Mouse (Mus musculus): ENCODE measurements around the gene Fto. TPM values are rescaled to one million over a fixed set of nuclear protein-coding genes. Genes with fewer than 3 reads are reported as not detected.

Fto gene
- polyA plus RNA-seq, 1 experiment from 2014 or later, result 151 TPM

DNA sequence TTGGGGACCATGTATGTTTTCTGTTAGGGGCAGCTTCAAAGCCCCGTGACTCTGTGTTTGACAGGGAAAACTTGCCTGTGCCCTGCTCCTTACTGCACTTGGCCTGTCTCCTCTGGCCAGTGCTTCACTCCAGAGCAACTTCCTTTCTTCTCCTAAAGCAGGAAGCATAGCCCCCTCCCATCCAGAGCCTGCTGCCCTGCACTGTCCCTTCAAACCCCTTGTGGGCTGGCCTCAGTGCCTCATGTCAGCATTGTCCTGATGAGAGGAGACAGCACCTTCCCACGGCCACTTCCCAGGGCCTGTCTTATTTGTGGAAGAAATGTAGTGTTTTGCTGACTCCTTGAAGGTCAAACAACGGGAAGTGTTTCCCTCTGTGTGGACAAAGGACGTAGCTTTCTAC lies 195.0 kb downstream of the Fto start:
- Histone ChIP-seq H3K9me3 (ENCODE audit: control insufficient read depth, low read length) (no peaks in the 10 kb centered on the region), H3K4me2 (ENCODE audit: low read length) (no peak overlapping the region), H3K36me3 (ENCODE audit: control insufficient read depth, insufficient read depth, low read length) (no peaks in the 10 kb centered on the region), H3K4me1 (ENCODE audit: control insufficient read depth, insufficient read depth, low read depth, low read length) (peaks cover 9% of the 10 kb centered on the region), H3K9ac (ENCODE audit: low read depth, low read length) (no peak overlapping the region), H3K27ac (ENCODE audit: low read depth, low read length) (no peak overlapping the region), H3K27me3 (replicated peaks; ENCODE audit: control insufficient read depth, insufficient read depth, low read length) (no peaks in the 10 kb centered on the region; the same call in 1 of the 2 replicates), H3K4me3 (ENCODE audit: low read length) (no peak overlapping the region)
- ATAC-seq, result no peak
- WGBS, result 58% methylated on average over 4 of the region's 4 CpGs

DNA sequence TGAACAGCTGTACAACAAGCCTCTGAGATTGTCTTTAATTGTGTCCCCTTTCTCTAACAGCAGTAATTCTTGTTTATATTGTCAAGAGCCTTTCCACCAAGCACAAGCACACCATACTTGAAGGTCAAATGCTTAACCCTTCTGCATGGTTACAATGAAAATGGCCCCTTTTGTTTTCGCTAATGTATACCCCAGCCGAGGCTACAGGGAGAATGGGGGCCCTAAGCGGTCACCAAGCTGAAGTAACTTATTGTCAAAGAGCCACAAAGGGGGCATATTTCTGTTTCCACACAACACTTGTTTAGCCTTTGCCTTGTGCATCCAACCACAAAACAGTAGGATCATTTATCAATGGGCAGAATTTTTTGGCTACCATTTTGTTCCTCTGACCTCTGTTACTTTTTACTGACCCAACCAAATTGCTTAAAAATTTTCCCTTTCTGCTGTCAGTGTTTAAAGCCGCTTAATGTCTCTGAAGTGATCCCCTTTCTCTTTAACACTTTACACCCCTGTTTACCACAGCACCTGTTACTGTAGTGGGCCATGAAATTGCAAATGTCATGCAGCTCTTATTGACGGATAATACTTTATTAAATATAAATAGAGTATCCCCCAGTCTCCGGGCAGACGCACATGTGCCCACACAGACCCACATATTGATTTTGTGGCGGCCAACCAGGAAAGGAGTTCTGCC lies 196.0 kb downstream of the Fto start:
- H3K27ac ChIP-seq (ENCODE audit: low read depth, low read length), result no peak overlapping the region
- no peaks in the 10 kb centered on the region for H3K36me3 ChIP-seq (ENCODE audit: control insufficient read depth, insufficient read depth, low read length)
- no peak for ATAC-seq
- H3K27me3 ChIP-seq (replicated peaks; ENCODE audit: control insufficient read depth, insufficient read depth, low read length), result no peaks in the 10 kb centered on the region; the same call in 1 of the 2 replicates
- H3K4me2 ChIP-seq (ENCODE audit: low read length), result no peak overlapping the region
- no peak overlapping the region for H3K9ac ChIP-seq (ENCODE audit: low read depth, low read length)
- peaks cover 8% of the 10 kb centered on the region for H3K4me1 ChIP-seq (ENCODE audit: control insufficient read depth, insufficient read depth, low read depth, low read length)
- no peak overlapping the region for H3K4me3 ChIP-seq (ENCODE audit: low read length)
- WGBS, result 32% methylated on average over 8 of the region's 8 CpGs
- no peaks in the 10 kb centered on the region for H3K9me3 ChIP-seq (ENCODE audit: control insufficient read depth, low read length)

DNA sequence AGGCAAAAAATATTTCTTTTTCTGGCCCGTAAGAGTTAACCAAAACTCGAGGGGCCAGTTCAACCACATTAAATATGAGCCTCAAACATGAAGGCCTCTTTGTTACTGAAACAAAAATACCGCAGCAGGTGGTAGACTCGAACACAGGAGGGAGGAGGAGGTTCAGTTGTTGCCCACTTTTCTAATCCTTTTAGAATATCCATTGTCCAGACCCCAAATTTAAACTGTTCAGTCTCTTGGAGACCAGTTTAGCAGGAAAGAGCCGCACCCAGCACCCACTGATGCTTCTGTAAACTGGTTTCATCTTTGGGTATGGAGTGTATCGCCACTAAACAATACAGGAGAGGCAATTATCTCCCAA lies 196.6 kb downstream of the Fto start:
- no peaks in the 10 kb centered on the region for H3K36me3 ChIP-seq (ENCODE audit: control insufficient read depth, insufficient read depth, low read length)
- H3K27me3 ChIP-seq (replicated peaks; ENCODE audit: control insufficient read depth, insufficient read depth, low read length), result no peaks in the 10 kb centered on the region; the same call in 1 of the 2 replicates
- H3K9ac ChIP-seq (ENCODE audit: low read depth, low read length), result no peak overlapping the region
- no peak overlapping the region for H3K4me2 ChIP-seq (ENCODE audit: low read length)
- no peak overlapping the region for H3K4me3 ChIP-seq (ENCODE audit: low read length)
- H3K9me3 ChIP-seq (ENCODE audit: control insufficient read depth, low read length), result no peaks in the 10 kb centered on the region
- 22% methylated on average over 6 of the region's 6 CpGs for WGBS
- no peak for ATAC-seq
- H3K4me1 ChIP-seq (ENCODE audit: control insufficient read depth, insufficient read depth, low read depth, low read length), result peaks cover 3% of the 10 kb centered on the region
- no peak overlapping the region for H3K27ac ChIP-seq (ENCODE audit: low read depth, low read length)

DNA sequence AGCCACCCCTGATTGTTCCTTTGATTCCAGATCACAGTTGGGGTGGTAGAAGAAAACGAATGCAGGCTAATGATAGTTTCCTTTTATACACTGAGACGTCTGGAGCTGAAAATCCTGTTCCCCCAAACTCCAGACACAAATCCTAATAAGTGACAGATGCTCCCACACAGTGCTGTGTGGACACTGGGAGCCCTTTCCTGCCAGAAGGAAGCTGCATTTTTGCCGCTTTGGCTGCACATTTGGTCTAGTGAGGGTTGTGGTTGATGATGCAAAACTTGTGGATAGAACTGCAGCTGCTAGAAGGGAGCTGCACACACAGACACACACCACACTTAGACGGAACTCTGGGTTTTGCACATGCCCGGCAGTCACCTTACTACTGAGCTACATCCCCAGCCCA lies 197.4 kb downstream of the Fto start:
- no peaks in the 10 kb centered on the region for H3K36me3 ChIP-seq (ENCODE audit: control insufficient read depth, insufficient read depth, low read length)
- 41% methylated on average over 5 of the region's 5 CpGs for WGBS
- no peak overlapping the region for H3K9ac ChIP-seq (ENCODE audit: low read depth, low read length)
- H3K4me3 ChIP-seq (ENCODE audit: low read length), result no peak overlapping the region
- no peak for ATAC-seq
- H3K9me3 ChIP-seq (ENCODE audit: control insufficient read depth, low read length), result no peaks in the 10 kb centered on the region
- peaks cover 2% of the 10 kb centered on the region; the same call in 1 of the 2 replicates for H3K4me1 ChIP-seq (ENCODE audit: control insufficient read depth, insufficient read depth, low read depth, low read length)
- no peak overlapping the region for H3K4me2 ChIP-seq (ENCODE audit: low read length)
- H3K27me3 ChIP-seq (replicated peaks; ENCODE audit: control insufficient read depth, insufficient read depth, low read length), result no peaks in the 10 kb centered on the region; the same call in 1 of the 2 replicates
- H3K27ac ChIP-seq (ENCODE audit: low read depth, low read length), result no peak overlapping the region; the same call in 1 of the 2 replicates

DNA sequence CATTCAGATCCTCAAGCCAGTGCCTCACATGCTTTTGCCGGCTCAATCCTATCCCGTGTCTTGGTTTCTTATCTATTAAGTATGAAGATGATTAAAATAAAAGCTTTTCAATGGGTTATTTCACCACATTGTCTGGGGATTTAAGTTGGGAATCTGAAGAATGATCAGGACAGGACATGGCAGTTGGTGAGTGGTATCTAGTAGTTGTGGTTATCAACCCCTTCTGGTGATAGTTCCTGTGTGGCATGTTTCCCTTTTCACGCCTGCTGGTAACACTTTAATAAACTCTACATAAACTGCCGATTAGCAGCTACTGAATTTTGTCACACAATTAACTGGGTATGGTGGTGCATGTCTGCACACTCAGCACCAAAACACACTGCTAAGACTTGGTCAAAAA lies 198.6 kb downstream of the Fto start:
- H3K9me3 ChIP-seq (ENCODE audit: control insufficient read depth, low read length), result no peaks in the 10 kb centered on the region
- no peak overlapping the region for H3K9ac ChIP-seq (ENCODE audit: low read depth, low read length)
- no peak overlapping the region for H3K4me2 ChIP-seq (ENCODE audit: low read length)
- WGBS, result 86% methylated on average over 4 of the region's 4 CpGs
- H3K4me1 ChIP-seq (ENCODE audit: control insufficient read depth, insufficient read depth, low read depth, low read length), result peaks cover 4% of the 10 kb centered on the region
- no peaks in the 10 kb centered on the region; the same call in 1 of the 2 replicates for H3K27me3 ChIP-seq (replicated peaks; ENCODE audit: control insufficient read depth, insufficient read depth, low read length)
- no peak overlapping the region for H3K4me3 ChIP-seq (ENCODE audit: low read length)
- no peak overlapping the region for H3K27ac ChIP-seq (ENCODE audit: low read depth, low read length)
- H3K36me3 ChIP-seq (ENCODE audit: control insufficient read depth, insufficient read depth, low read length), result no peaks in the 10 kb centered on the region
- ATAC-seq, result no peak

DNA sequence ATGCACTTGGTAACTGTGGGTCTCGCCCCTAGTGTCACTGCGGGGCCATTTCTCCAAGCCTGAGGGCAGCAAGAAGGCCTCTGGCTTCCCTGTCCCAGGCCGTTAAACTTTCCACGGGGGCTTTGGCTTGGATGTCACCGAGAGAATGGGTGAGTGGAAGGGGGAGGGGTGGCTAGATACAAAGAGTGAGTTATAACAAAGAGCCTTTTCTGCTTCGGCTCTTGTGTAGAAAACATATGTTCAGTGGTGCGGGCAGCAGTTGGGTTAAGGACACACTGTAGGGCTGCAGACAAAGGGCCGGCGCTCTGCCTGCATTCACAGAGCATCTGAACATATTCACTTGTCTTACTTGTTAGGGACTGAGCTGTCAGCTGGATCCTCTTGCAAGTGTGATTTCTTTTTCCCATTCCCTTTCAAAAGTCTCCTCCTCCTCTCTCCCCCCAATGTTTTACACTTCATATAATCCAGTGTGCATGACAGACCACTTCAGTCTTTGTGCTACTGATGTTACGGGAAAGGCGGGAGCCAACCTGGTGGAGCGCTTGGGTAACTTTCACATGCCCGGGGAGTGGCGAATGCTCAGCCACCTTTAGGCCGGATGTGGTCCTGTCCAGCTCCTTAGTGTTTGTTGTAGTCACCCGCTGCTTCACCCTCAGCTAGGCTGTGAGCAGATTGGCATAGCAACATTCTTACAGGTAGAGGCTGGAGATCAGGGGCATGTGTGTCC lies 201.6 kb downstream of the Fto start:
- ATAC-seq, result no peak; the same call in 1 of the 2 replicates
- no peak overlapping the region for H3K4me2 ChIP-seq (ENCODE audit: low read length)
- no peak overlapping the region for H3K9ac ChIP-seq (ENCODE audit: low read depth, low read length)
- peaks cover 3% of the 10 kb centered on the region for H3K4me1 ChIP-seq (ENCODE audit: control insufficient read depth, insufficient read depth, low read depth, low read length)
- H3K4me3 ChIP-seq (ENCODE audit: low read length), result no peak overlapping the region
- no peaks in the 10 kb centered on the region for H3K36me3 ChIP-seq (ENCODE audit: control insufficient read depth, insufficient read depth, low read length)
- H3K27ac ChIP-seq (ENCODE audit: low read depth, low read length), result no peak overlapping the region
- peaks cover 2% of the 10 kb centered on the region; the same call in 1 of the 2 replicates for H3K27me3 ChIP-seq (replicated peaks; ENCODE audit: control insufficient read depth, insufficient read depth, low read length)
- no peaks in the 10 kb centered on the region for H3K9me3 ChIP-seq (ENCODE audit: control insufficient read depth, low read length)
- 28% methylated on average over 16 of the region's 16 CpGs for WGBS

DNA sequence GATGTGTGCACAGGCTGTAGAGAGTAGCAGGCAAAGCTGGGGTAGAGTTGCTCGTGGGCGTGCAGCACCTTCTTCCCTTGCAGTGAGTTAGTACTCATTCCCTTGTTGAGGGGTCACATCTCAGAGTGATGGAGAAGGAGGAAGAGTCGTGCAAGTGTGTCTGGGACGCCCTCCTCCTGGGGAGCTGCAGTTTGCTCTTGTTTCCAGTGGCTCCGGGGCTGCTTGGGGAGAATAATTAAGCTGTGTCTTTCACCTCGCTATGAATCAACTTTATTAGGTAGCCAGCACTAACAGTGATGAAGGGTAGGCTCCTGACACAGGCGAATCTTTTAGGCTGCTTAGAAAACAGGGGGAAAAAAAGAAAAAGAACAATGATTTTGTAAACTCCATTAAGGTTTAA lies 203.1 kb downstream of the Fto start:
- no peak overlapping the region for H3K4me2 ChIP-seq (ENCODE audit: low read length)
- no peaks in the 10 kb centered on the region for H3K9me3 ChIP-seq (ENCODE audit: control insufficient read depth, low read length)
- WGBS, result 27% methylated on average over 7 of the region's 7 CpGs
- H3K4me1 ChIP-seq (ENCODE audit: control insufficient read depth, insufficient read depth, low read depth, low read length), result peaks cover 3% of the 10 kb centered on the region
- no peak overlapping the region for H3K27ac ChIP-seq (ENCODE audit: low read depth, low read length)
- no peak for ATAC-seq
- H3K36me3 ChIP-seq (ENCODE audit: control insufficient read depth, insufficient read depth, low read length), result no peaks in the 10 kb centered on the region
- H3K4me3 ChIP-seq (ENCODE audit: low read length), result no peak overlapping the region
- H3K9ac ChIP-seq (ENCODE audit: low read depth, low read length), result no peak overlapping the region
- peaks cover 2% of the 10 kb centered on the region; the same call in 1 of the 2 replicates for H3K27me3 ChIP-seq (replicated peaks; ENCODE audit: control insufficient read depth, insufficient read depth, low read length)

DNA sequence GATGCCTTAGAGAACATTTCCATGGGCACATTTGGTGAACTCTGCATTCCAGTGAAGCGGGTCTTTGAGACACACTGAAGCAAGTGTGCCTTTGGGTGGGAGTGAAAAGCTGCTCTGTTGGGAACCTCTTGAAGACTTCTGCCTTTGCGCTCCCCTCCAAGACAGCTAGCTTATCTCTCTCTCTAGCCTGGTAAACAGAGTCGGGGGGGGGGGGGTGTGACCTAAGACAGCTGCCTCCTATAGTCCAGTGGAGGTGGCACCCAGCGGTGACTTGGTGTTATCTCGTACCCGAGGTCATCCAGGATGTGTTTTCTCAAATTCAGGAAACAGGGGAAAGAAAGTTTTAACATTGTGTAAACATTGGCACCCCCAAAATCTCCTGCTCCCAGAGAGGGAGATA lies 204.8 kb downstream of the Fto start:
- Histone ChIP-seq H3K9me3 (ENCODE audit: control insufficient read depth, low read length) (no peaks in the 10 kb centered on the region), H3K36me3 (ENCODE audit: control insufficient read depth, insufficient read depth, low read length) (no peaks in the 10 kb centered on the region), H3K4me3 (ENCODE audit: low read length) (no peak overlapping the region), H3K9ac (ENCODE audit: low read depth, low read length) (no peak overlapping the region), H3K27ac (ENCODE audit: low read depth, low read length) (no peak overlapping the region), H3K4me2 (ENCODE audit: low read length) (no peak overlapping the region), H3K27me3 (replicated peaks; ENCODE audit: control insufficient read depth, insufficient read depth, low read length) (0 out of 2 replicates have a peak, but pooled peaks cover 2% of the 10 kb centered on the region), H3K4me1 (ENCODE audit: control insufficient read depth, insufficient read depth, low read depth, low read length) (peaks cover 3% of the 10 kb centered on the region)
- no peak for ATAC-seq
- WGBS, result 46% methylated on average over 6 of the region's 6 CpGs

DNA sequence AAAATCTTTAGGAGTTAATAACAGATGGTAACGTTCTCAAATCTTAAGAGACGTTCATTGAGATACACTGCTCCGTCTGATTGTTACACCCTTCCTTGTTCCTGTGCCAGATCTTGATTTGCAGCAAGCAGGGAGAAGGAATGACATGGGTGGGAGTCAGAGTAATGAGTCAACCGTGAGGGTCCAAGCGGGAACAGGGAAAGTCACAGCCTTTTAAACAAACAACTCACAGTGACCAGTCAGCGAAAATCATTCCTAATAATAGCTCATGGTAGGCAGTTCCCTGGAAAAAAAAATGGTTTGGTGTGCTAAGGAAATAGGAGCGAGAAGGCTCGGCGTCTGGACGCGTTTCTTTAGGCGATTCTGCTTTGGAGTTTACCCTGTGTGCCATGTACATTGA lies 208.9 kb downstream of the Fto start:
- H3K9me3 ChIP-seq (ENCODE audit: control insufficient read depth, low read length), result no peaks in the 10 kb centered on the region
- no peak for ATAC-seq
- peaks cover 3% of the 10 kb centered on the region for H3K4me1 ChIP-seq (ENCODE audit: control insufficient read depth, insufficient read depth, low read depth, low read length)
- H3K4me2 ChIP-seq (ENCODE audit: low read length), result no peak overlapping the region
- H3K4me3 ChIP-seq (ENCODE audit: low read length), result no peak overlapping the region
- H3K36me3 ChIP-seq (ENCODE audit: control insufficient read depth, insufficient read depth, low read length), result no peaks in the 10 kb centered on the region
- H3K27ac ChIP-seq (ENCODE audit: low read depth, low read length), result no peak overlapping the region
- peaks cover 4% of the 10 kb centered on the region for H3K27me3 ChIP-seq (replicated peaks; ENCODE audit: control insufficient read depth, insufficient read depth, low read length)
- 76% methylated on average over 12 of the region's 12 CpGs for WGBS
- H3K9ac ChIP-seq (ENCODE audit: low read depth, low read length), result no peak overlapping the region

Measured in hindbrain, embryonic 16.5 days (tissue).